Mouse (Mus musculus) liver, embryonic 15.5 days (tissue): Measurements from ENCODE around the gene Pde5a. TPM values are rescaled to one million over a fixed set of nuclear protein-coding genes. Genes with fewer than 3 reads are reported as not detected.

Experiments
- ATAC-seq: fragments of 200-750 bp; cut with Nextera tagmentation; 2 replicates; pipeline ENCODE4 v1.8.0; 2017; ENCODE audit warnings: moderate number of reproducible peaks, mild to moderate bottlenecking, moderate library complexity; ENCODE audit not compliant: insufficient read depth
- H3K27ac ChIP-seq: fragments of 300-500 bp; sonication (generic); replicated peaks from 2 replicates; pipeline ENCODE4 v1.5.1; 2015; ENCODE audit warnings: mild to moderate bottlenecking, inconsistent platforms
- H3K27me3 ChIP-seq: fragments of 300-500 bp; sonication (generic); 2 replicates; pipeline ENCODE4 v1.6.1; 2015; ENCODE audit warnings: mild to moderate bottlenecking, inconsistent platforms
- H3K36me3 ChIP-seq: fragments of 300-500 bp; sonication (generic); replicated peaks from 2 replicates; pipeline ENCODE4 v1.6.1; 2015; ENCODE audit warnings: moderate library complexity, mild to moderate bottlenecking, inconsistent platforms
- H3K4me1 ChIP-seq: fragments of 300-500 bp; sonication (generic); replicated peaks from 2 replicates; pipeline ENCODE4 v1.6.1; 2015; ENCODE audit warnings: inconsistent platforms
- H3K4me2 ChIP-seq: fragments of 300-500 bp; sonication (generic); 2 replicates; pipeline ENCODE4 v1.6.1; 2015; ENCODE audit warnings: moderate library complexity, mild to moderate bottlenecking, inconsistent platforms
- H3K4me3 ChIP-seq: fragments of 300-500 bp; sonication (generic); replicated peaks from 2 replicates; pipeline ENCODE4 v1.5.1; 2015; ENCODE audit warnings: mild to moderate bottlenecking, inconsistent platforms
- H3K9ac ChIP-seq: fragments of 300-500 bp; sonication (generic); 2 replicates; pipeline ENCODE4 v1.6.1; 2015; ENCODE audit warnings: moderate library complexity, mild to moderate bottlenecking, inconsistent platforms
- H3K9me3 ChIP-seq: fragments of 300-500 bp; sonication (generic); replicated peaks from 2 replicates; pipeline ENCODE4 v1.6.1; 2016; ENCODE audit warnings: inconsistent platforms
- WGBS: fragments of 180-500 bp; shearing (Covaris S2); methylation state at CpG from one replicate; pipeline ENCODE4 v1.1.7; 2015; ENCODE audit warnings: mixed read lengths; ENCODE audit not compliant: insufficient replicate concordance; 5-methylcytosine and 5-hydroxymethylcytosine counted together
- polyA plus RNA-seq: library from polyadenylated mRNA; unstranded; fragments of >200 nt; fragmentation: Nextera tagmentation; extraction: Ambion mirVana; gene quantifications from 2 replicates; pipeline ENCODE4 v1.2.1, GENCODE M21; 2015

Pde5a gene
- polyA plus RNA-seq, 1 experiment from 2014 or later = 0.99 TPM

DNA sequence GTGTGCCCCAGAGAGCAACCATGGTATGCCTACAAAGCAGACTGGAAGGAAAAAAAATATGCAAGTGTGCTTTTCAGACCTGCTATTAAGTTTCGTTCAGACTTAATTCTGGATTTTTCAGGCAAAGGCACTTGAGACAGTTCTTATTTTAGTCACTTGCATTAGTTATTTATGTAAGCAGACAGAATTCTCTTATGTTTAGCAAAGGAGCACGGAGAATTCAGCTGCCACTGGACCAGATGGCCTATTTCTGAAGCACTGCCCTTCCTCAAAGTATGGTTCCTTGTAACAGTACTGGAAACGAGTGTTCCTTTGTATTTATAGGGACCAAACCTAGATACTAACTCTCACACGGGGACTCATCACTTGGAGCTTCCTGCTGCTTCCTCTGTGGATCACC is 38.2 kb downstream of the Pde5a start:
- Histone ChIP-seq H3K4me1 (no peaks in the 10 kb centered on the region), H3K9ac (no peak overlapping the region), H3K4me3 (no peak overlapping the region), H3K4me2 (no peak overlapping the region), H3K27me3 (no peaks in the 10 kb centered on the region), H3K27ac (no peak overlapping the region), H3K9me3 (no peaks in the 10 kb centered on the region), H3K36me3 (no peaks in the 10 kb centered on the region)
- WGBS = 48% methylated on average over 4 of the region's 4 CpGs
- ATAC-seq = no peak

DNA sequence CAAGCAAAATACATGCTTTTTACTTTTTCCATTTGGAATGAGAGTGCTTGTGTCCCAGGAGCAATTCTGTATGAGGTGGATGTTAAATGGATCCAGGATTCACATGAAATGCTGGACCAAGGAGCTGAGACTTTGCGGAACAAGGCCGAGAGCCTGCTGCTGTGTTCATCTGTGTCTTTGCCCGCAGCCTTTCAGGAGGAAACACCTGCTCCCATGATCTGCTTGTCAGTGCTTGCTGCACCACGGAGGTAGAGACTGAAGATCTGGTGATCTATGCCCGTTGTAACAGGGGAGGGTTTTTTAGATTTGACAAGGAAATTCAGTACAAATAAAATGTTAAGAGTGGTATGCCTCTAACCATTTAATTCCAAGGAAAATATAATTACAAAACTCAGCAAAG is 39.1 kb downstream of the Pde5a start:
- no peak overlapping the region for H3K4me3 ChIP-seq
- no peak overlapping the region for H3K4me2 ChIP-seq
- WGBS = 47% methylated on average over 5 of the region's 5 CpGs
- ATAC-seq = no peak
- no peak overlapping the region for H3K9ac ChIP-seq
- H3K4me1 ChIP-seq = no peaks in the 10 kb centered on the region
- no peaks in the 10 kb centered on the region for H3K27me3 ChIP-seq
- H3K36me3 ChIP-seq = no peaks in the 10 kb centered on the region
- no peaks in the 10 kb centered on the region for H3K9me3 ChIP-seq
- H3K27ac ChIP-seq = no peak overlapping the region

DNA sequence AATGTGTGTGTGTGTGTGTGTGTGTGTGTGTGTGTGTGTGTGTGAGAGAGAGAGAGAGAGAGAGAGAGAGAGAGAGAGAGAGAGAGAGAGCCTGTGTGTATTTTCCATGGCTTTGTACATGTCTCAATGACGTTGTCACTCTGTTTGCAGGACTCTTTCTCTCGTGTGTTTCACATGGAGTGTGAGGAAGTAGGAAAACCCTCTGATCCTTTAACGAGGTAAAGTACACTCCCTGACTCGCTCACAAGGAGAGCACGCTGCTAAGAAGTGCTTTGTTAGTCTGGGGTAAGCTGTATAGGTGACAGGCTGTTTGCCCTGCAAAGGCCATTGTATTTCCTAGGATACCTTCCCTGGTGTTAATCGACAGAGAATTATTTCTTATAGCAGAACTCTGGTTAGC is 52.7 kb downstream of the Pde5a start:
- no peaks in the 10 kb centered on the region for H3K4me1 ChIP-seq
- no peak overlapping the region for H3K4me2 ChIP-seq
- no peak overlapping the region for H3K4me3 ChIP-seq
- no peaks in the 10 kb centered on the region for H3K9me3 ChIP-seq
- WGBS = 56% methylated on average over 6 of the region's 6 CpGs
- no peak overlapping the region for H3K27ac ChIP-seq
- no peaks in the 10 kb centered on the region for H3K27me3 ChIP-seq
- no peak for ATAC-seq
- no peaks in the 10 kb centered on the region for H3K36me3 ChIP-seq
- H3K9ac ChIP-seq = no peak overlapping the region

DNA sequence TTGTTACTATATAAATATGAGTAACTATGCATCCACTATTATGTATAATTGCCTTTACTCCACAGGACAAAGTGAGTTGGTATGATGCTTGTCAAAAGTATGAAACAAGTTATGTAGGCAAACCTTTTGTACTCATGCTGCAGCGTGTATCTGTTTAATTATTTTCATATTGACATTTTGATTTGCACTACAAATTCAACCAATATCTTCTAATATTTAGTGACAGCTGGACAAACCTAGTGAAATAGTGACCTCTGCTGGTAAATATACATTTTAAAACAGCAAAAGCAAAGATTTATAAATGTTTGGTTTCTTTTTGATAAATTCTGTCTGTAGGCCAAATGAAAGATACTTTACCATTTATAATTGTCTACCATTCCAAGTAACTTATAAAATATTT is 55.5 kb downstream of the Pde5a start:
- no peak overlapping the region for H3K9ac ChIP-seq
- WGBS = 37% methylated on average over 1 of the region's 1 CpGs
- H3K4me3 ChIP-seq = no peak overlapping the region
- H3K27ac ChIP-seq = no peak overlapping the region
- ATAC-seq = no peak
- no peak overlapping the region for H3K4me2 ChIP-seq
- H3K27me3 ChIP-seq = no peaks in the 10 kb centered on the region
- no peaks in the 10 kb centered on the region for H3K4me1 ChIP-seq
- H3K9me3 ChIP-seq = no peaks in the 10 kb centered on the region
- H3K36me3 ChIP-seq = no peaks in the 10 kb centered on the region

DNA sequence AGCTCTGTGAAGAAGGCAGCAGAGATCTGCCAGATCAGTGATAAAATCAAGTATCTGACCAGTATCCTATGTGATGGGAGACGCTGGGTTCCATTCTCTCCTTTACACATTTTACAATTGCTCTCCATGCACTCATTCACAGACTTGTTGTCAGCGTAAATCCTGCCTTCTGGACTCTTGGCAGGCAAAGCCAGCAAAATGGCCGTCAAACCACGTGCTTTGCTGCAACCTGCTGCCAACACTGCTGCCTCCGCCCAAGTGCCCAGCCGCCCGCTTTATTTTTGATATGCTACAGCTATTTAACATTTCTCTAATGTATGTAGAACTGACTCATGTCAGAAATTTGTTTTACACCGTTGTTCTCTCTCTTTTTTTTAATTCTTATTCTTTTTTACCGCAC is 59.6 kb downstream of the Pde5a start:
- no peak overlapping the region for H3K4me3 ChIP-seq
- H3K27me3 ChIP-seq = no peaks in the 10 kb centered on the region
- no peaks in the 10 kb centered on the region for H3K4me1 ChIP-seq
- no peaks in the 10 kb centered on the region for H3K36me3 ChIP-seq
- no peaks in the 10 kb centered on the region for H3K9me3 ChIP-seq
- no peak overlapping the region for H3K27ac ChIP-seq
- no peak for ATAC-seq
- 76% methylated on average over 9 of the region's 9 CpGs for WGBS
- H3K4me2 ChIP-seq = no peak overlapping the region
- H3K9ac ChIP-seq = no peak overlapping the region

DNA sequence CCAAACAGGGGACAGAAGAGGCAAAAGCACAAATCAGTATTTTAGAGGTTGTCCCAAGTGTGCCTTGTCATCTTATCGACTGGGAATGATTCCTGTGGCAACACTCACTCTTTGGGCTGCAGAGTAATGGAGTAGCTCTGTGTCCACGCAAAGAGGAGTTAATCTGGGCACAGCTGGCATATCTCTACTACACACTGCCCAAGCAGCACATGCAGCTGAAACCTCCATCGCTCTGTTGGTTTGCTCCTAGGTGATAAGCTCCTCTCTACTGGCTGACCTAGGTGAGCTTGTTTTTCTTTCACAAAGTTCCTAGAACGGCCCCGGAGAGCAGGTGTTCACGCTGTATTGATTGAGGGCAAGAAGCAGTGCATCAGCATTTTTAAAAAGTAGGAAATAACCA is 60.8 kb downstream of the Pde5a start:
- no peak for ATAC-seq
- no peak overlapping the region for H3K9ac ChIP-seq
- no peaks in the 10 kb centered on the region for H3K27me3 ChIP-seq
- H3K27ac ChIP-seq = no peak overlapping the region
- no peak overlapping the region for H3K4me2 ChIP-seq
- no peaks in the 10 kb centered on the region for H3K36me3 ChIP-seq
- 61% methylated on average over 6 of the region's 6 CpGs for whole genome bisulfite sequencing
- no peak overlapping the region for H3K4me3 ChIP-seq
- no peaks in the 10 kb centered on the region for H3K4me1 ChIP-seq
- H3K9me3 ChIP-seq = no peaks in the 10 kb centered on the region

DNA sequence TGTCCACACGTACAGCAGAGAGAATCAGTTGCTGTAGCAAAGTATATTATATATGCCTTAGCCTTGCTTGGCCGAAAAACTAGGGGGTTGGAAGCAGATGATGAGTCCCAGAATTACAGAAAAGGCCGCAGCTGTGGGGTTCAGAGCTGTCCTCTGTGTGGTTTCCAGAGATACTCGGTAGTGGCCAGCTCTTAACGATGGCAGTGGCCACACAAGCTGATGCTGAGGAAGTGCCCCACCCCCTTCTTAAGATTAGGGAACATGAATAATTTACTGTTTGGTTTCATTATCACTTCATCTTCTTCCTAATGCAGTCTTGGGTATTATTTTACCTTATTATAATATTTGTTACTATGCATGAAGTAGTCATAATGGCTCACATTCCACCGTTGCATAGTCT is 71.3 kb downstream of the Pde5a start:
- Histone ChIP-seq H3K4me1 (no peaks in the 10 kb centered on the region), H3K4me2 (no peak overlapping the region), H3K9me3 (no peaks in the 10 kb centered on the region), H3K27me3 (no peaks in the 10 kb centered on the region), H3K9ac (no peak overlapping the region), H3K27ac (no peak overlapping the region), H3K4me3 (no peak overlapping the region), H3K36me3 (no peaks in the 10 kb centered on the region)
- no peak for ATAC-seq
- WGBS = 33% methylated on average over 6 of the region's 6 CpGs

DNA sequence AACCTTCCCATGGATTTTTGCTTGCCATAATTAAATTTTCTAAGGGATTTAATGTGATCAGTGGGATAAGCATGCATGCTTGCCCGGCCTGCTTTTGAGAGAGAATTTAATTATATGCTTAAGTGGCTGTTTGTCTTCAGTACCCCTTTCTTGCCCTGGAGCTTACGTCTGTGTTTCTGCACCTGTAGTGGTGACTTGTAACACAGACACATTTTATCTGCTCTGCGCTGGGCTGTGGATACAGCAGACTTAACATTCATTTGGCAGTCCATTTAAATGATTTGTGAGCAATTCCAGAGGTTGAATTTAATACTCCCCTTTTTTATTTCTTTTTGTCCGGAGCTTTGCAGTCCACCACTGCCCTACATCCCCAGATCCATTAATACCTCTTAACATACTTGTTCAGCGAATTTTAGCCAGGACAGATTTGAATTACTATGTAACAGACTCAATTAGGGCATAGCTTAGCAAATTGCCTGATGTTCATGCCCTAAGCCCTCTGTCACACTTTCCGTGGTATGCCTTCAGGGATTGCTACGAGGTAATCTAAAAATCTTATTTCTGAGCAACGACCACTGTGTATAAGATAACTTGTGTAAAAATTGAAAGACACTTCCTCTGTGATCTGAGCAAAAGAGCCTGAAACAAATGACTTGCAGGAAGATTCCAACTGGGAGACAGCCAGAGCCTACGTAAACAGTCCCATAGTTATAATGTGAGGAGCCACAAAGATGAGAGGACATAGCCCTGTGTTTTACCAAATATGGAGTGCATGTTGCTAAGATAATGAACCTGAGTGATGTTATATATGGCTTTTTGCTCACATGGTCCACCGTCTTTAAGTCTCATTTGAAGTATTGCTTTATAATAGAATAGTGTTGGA is 72.0 kb downstream of the Pde5a start:
- Histone ChIP-seq H3K4me2 (no peak overlapping the region), H3K4me3 (no peak overlapping the region), H3K27ac (no peak overlapping the region), H3K27me3 (no peaks in the 10 kb centered on the region), H3K9ac (no peak overlapping the region), H3K4me1 (no peaks in the 10 kb centered on the region), H3K36me3 (no peaks in the 10 kb centered on the region), H3K9me3 (no peaks in the 10 kb centered on the region)
- ATAC-seq = no peak
- WGBS = 61% methylated on average over 10 of the region's 10 CpGs

DNA sequence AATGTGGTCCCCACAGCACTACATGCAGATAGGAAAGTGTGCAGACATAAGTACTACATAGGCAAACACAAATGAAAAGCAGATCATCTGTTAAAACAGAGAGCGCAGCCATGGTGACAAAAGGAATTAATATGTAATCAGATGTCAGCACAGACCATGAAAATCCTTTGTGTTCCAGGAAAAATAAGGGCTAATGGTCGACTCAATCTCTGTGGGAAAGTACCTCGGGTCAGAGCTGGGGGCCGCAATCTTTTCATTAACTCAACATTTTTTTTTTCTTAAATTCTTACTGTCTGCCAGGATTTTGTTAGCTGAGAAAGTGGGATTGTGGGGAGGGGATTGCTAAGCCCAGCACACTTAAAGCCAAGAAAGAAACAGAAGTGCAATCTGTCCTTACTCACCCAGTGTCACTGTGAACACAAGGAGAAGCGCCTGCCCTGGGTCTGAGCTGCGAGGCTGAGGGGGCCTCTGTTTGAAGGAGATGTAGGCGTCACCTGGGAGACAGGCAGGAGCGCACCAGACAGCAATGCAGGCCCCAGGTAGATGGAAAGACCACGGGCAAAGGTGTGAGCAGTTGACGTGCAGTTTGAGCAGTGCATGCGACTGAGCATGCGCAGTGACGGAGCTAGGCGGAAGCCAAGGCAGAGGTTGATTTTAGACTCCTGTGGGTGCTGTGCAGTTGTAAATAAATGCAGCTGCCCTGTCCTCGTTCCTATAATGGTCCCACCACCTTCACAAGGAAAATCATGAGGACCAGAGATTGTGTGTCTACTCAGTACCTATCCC is 72.9 kb downstream of the Pde5a start:
- Histone ChIP-seq H3K27ac (no peak overlapping the region), H3K4me2 (no peak overlapping the region), H3K27me3 (no peaks in the 10 kb centered on the region), H3K9me3 (no peaks in the 10 kb centered on the region), H3K4me3 (no peak overlapping the region), H3K4me1 (no peaks in the 10 kb centered on the region), H3K36me3 (no peaks in the 10 kb centered on the region), H3K9ac (no peak overlapping the region)
- no peak for ATAC-seq
- WGBS = 73% methylated on average over 15 of the region's 15 CpGs

DNA sequence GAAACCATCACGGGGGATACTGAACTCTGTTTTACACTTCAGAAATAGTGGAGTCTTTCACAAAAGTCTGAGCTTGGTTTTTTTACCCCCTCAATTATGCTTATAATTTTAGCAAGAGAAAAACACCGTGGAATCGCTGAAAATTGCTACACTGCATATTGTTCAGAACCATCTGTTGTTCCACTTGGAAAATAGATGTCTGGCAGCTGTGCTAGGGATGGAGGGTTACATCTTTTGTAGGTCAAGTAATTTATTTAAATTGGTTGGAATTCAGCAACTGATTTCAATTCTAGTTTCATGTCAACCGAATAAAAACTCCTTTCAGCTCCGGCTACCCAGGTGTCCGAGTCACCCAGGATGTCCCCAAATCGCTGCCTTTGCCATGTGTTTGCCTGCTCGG is 78.6 kb downstream of the Pde5a start:
- WGBS = 76% methylated on average over 8 of the region's 8 CpGs
- no peaks in the 10 kb centered on the region for H3K4me1 ChIP-seq
- no peak for ATAC-seq

DNA sequence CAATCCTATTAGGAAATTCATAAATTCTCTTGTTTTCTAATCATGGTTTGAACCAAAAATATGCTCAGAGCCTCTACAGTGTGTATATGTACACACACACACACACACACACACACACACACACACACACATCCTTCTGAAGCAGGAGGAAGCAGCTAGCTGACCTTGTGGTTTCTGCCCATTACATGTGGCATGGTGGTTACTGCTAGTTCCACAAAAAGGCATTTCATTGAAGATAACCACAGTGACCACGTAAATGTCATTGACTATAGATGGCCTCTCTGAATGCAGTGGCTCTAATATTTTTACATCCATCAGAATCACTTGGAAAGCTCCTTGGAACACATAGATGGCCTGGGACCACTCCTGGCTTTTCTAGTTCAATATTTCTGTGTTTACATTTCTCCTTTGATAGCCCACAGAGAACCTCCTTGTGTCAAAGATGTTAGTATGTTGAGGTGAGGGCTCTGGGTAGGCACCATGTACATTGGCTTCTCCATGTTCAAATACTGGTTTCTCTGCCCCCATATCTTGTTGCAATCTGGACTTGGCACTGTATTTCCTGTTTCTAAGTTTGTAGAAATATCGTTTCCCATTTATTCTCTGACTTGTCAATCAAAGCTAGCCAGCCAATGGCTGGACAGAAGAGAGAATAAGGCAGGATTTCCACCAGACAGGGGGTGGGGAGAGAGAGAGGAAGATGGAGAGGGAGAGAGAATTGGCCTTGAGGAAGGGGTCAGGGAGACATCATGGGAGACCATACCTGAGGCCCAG is 81.5 kb downstream of the Pde5a start:
- WGBS = 17% methylated on average over 2 of the region's 2 CpGs
- Histone ChIP-seq H3K27me3 (no peaks in the 10 kb centered on the region), H3K4me2 (no peak overlapping the region), H3K4me3 (no peak overlapping the region), H3K27ac (no peak overlapping the region), H3K9ac (no peak overlapping the region), H3K4me1 (no peaks in the 10 kb centered on the region), H3K9me3 (no peaks in the 10 kb centered on the region), H3K36me3 (no peaks in the 10 kb centered on the region)
- ATAC-seq = no peak

More for the DNA sequence above, 78.6 kb downstream of the Pde5a start:
- Histone ChIP-seq H3K9me3 (no peaks in the 10 kb centered on the region), H3K4me2 (no peak overlapping the region), H3K27me3 (no peaks in the 10 kb centered on the region), H3K27ac (no peak overlapping the region), H3K36me3 (no peaks in the 10 kb centered on the region), H3K9ac (no peak overlapping the region), H3K4me3 (no peak overlapping the region)
